Mouse (Mus musculus) heart, postnatal 14 days (tissue): ENCODE measurements around the gene Smoc2. TPM values are rescaled to one million over a fixed set of nuclear protein-coding genes. Genes with fewer than 3 reads are reported as not detected.

Source experiments
- DNase-seq, 2 experiments: peaks; one replicate each; pipeline ENCODE4 v3.0.0; 2021 to 2022
- intact Hi-C: fragments of 180-260 bp; cut with DNase I; formaldehyde crosslinking; loops from one replicate; pipeline ENCODE4 v1.15.1; 2025
- long read RNA-seq, 2 experiments: library from polyadenylated mRNA; stranded (forward); transcript quantifications; one replicate each; pipeline ENCODE4 v2.0.0; 2021
- total RNA-seq, 2 experiments: library from RNA; stranded (reverse); gene quantifications; 2 replicates each; pipeline ENCODE4 v1.2.3; 2021

The Smoc2 gene
- 10 to 100 TPM; 43.6 to 48.6 TPM for total RNA-seq
- long read RNA-seq, experiment 1, transcript Smoc2-201 (13 exons, 2,832 nt): major isoform, 106 of 122 reads
- long read RNA-seq, experiment 1, transcript Smoc2-204 (13 exons, 2,817 nt): minor isoform, 5 of 122 reads
- long read RNA-seq, experiment 1, partial matches to known transcripts: 3 of 122 reads
- long read RNA-seq, experiment 1, other reads (novel, unspliced or antisense): 8 of 122 reads
- long read RNA-seq, experiment 2, transcript Smoc2-204 (13 exons, 2,817 nt): minor isoform, 7 of 160 reads
- long read RNA-seq, experiment 2, transcript Smoc2-201 (13 exons, 2,832 nt): major isoform, 147 of 160 reads
- long read RNA-seq, experiment 2, partial matches to known transcripts: 2 of 160 reads
- long read RNA-seq, experiment 2, other reads (novel, unspliced or antisense): 4 of 160 reads

DNA sequence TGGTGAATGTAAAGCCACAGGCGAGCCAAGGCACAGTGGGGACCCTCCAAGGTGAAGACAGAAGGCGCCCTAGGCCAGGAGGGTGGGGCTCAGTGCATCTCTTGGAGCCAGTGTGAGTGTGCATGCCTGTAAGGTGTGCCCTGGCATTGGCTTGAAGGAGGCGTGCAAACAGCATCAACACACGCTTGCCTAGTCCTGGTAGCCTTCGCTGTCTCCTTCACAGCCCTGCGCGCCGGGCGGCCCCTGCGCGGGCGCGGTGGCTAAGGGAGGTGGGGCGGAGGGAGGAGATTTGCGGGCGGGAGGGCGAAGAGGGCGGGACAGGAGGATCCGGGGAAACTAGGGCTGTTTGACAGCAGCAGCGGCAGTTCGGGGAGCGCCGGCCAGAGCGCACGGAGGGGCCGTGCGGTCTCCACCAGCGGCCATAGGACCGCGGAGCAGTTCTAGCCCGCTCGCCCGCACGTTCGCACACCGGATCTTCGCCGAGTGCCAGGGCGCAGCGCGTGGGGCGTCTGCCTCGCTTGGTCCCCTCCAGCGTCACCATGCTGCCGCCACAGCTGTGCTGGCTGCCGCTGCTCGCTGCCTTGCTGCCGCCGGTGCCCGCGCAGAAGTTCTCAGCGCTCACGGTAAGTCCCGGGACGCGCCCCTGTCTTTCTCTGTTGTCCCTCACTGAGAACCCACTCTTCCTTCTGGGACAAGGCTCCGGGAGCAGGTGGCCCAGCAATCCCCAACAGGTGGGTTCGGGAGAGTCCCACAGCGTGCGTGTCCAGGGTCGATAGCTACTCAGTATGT is at the start of gene Smoc2:
Gene Smoc2, plus strand, starts transcription at position 330 of the 789 bp plus-strand sequence.
- intact Hi-C loops: no loop called here

DNA sequence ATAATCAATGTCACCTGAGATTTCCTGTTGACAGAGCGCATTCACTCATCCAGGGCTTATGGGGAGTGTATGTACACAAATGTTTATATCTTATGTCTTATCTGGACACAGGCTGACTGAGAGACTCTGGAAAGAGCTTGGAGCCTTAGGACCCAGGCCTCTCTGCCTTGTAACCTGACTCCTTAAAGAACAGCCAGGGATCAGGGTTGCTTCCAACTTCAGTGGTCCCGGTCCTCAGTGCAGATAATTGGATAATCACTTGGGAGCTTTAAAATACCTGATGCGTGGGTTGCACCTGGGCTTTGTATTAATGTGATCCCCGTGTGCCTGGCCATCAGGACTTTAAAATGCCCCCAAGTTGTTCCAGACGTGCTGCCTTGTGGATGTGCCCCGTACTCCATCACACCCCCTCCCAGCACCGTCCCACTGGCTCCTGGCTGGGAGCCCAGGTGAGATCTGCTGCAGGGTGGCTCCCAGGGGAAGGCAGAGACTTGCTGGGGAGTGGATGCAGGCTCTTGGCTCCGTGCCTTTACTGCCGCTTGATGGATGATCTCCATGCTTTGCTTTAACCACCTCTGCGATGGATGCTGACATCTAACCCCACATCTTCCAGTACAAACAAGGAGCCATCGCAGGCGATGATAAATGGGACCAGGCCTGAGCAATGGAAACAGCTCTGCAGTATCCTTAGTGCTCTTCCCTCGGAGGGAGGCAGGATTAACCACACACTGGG is 48.4 kb upstream of the Smoc2 start:
- intact Hi-C loops: loop anchor here (5.0 kb wide), 1 partner anchor 676 kb away; no protein-coding TSS in a partner anchor
- peak in 1 of 2 experiments; percentile 25 for DNase-seq

More for the DNA sequence above, at the start of gene Smoc2:
- peak; percentile 52 to 61 for DNase-seq

DNA sequence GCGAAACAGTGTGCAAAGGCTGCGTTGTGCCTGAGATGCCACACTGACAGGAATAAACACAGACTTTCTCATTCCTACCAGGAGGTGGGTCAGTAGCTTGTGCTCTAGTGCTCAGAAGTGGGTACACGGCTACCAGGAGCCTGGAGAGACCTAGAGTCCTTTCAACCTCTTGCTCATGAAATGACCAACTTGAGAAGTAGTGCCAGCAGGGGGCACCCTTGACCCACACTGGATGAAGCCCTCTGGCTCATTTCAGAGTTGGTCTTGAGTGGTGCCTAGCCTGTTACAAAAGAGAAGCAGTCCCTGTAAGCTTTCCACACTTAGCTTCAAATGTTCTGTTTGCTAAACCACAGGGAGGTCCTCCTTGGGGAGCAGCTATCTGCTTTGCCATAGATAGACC is 46.7 kb upstream of the Smoc2 start:
- intact Hi-C loops: loop anchor here (1.0 to 5.0 kb wide), 3 partner anchors 56 to 675 kb away; no protein-coding TSS in a partner anchor
- DNase-seq: peak; percentile 84 to 89

DNA sequence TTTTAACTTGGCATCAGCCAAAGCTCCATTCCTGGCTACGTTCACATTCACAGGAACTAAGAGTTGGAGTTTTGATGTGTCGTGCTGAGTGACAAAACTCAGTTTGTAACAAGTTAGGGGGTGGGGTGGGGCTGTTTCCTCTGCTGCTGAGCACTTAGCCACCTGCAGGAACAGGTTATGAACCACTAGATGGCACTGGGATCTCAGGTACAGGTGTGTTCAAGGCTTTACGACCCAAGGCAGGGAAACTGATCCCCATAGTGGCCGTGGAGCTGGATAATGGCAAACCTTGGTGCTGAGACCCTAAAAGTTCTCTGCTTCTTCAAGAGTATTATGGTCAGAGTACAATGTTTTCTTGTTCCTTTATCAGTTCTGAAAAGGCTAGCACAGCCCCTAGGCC is 45.6 kb upstream of the Smoc2 start:
- intact Hi-C loops: loop anchor here (2.0 to 5.0 kb wide), 2 partner anchors 55 to 674 kb away; no protein-coding TSS in a partner anchor
- DNase-seq: no peak

DNA sequence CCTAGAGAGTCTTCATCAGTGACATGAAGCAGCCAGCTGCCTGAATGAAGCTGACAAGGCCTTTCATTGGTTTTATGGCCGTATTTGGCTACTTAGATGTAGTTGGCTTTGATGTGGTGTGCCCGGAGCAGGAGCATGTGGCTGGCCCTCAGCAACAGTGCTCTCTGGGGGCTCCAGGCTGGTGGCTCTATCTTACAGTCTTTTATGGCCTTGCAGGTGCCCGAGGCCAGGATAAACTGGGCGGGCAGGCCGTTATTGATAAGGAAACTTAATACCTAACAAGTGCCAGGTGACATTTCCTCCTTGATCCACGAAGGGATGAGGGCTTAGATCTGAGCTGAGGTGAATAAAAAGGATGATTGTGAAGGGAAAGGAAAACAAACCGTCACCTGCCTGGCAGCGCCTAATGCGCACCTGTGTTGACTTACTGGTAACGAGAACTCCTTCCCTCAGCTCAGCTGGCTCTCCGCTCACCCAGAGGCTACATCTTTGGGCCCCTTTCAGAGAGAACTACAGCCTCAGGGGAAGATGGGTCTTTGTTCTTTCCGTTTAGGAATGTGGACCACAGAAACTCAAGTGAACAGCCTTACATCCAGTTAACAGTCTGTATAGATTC is 44.4 kb upstream of the Smoc2 start:
- no peak for DNase-seq
- intact Hi-C loops: loop anchor here (5.0 kb wide), 1 partner anchor 672 kb away; no protein-coding TSS in a partner anchor

DNA sequence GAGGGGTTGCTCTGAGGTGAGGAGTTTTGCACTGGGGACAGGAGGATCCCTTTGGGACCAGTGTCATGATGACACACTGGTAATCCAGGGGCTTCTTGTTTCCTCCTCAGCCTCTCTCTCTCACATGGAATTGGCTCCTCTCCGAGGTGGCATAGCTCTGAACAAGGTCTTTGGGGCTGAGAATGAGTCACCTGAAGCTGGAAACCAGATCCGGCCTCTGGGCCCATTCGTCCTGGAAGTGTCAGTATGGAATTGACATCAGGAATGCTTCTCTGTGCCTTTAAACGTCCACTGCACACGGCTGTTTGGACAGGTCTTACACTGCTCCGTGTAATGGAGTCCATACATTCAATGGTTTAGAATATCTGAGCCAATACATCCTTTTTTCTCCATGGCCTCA is 42.2 kb upstream of the Smoc2 start:
- intact Hi-C loops: no loop called here
- no peak for DNase-seq

DNA sequence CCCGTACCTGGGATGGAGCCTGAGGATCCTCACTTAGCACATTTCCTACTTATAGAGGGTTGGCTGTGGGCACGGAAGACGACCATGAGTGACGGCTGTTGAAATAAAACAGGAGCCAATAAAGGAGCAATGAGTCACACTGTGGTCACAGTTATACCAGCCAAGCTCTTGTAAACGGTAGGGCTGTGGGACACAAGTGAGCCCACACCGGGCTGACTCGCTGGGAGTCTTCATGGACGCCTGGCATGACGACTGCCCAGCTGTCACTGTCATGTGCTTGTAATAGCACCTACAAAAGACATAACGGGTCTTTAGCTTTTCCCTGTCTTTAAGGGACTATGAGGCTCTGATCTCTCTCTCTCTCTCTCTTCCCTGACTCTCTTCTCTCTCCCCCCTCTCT is 39.3 kb upstream of the Smoc2 start:
- no peak for DNase-seq
- intact Hi-C loops: no loop called here

DNA sequence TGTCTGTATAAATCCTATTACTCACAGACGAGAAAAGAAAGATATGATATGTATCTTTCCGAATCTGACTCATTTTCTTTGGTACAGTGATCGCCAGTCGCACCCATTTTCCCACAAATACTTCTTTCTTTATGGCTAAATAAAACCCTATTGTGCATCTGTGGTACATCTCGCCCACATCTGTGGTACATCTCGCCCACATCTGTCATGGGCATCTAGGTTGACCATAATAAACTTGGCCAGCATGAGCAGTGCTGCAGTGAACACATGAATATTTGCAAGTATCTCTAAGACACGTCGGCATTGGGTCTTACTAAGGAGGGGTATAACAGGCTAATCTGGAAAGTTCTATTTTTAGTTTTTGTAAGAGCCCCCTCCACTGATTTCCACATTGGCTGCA is 36.7 kb upstream of the Smoc2 start:
- no peak for DNase-seq
- intact Hi-C loops: no loop called here

DNA sequence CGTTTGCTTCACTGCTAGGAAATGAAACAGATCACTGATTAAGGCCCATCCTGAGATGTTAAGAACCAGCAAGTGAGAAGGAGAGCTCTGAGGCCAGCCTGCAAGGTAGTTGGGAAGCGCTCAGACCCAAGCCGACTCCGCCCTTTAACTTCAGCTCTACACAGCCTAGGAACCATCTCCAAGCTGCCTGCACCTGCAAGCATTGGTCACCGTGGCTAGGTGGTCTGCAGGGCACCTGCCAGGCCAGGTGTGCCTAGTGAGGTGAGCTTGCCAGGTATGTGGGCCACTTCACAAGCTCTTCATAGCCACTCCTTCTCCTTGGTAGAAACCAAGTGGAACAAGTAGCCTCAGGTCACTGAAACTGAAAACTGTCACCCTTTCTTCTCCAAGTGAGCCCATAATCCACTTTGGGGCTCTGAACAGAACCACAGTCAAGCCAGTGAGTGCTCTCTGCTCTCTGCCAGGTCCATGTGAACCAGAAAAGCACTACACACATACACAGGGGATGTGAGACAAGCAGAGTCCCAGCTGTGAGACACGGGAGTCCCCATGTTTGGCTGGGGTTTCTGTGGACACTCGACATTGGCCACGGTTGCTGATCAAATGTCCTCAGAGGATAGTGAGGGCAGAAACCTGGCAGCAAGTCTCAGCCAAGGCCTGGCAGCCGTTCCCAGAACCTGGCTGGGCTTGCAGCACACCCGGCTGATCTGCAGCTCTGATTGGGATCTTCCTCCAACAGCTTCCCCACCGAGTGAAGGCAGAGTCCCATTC is 34.9 kb upstream of the Smoc2 start:
- peak; percentile 64 to 76 for DNase-seq
- intact Hi-C loops: no loop called here

DNA sequence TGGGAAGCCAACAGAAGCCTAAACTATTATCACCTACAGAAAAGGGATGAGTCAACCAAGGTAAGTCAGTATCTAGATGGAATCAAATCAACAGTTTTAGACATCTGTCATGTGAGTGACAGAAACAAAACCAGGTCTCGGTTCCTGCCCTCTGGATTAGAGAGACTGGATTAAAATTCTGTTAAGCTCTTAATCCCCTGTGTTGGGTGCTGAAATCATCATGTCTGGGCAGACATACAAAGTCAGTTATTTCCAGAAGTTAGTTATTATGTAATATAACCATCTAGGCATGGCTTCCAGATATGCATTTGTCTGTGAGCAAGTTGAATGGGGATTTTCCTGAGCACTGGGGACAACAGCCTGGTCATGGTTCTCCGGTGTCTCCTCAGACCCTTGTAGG is 33.0 kb upstream of the Smoc2 start:
- intact Hi-C loops: loop anchor here (5.0 kb wide), 1 partner anchor 41 kb away; no protein-coding TSS in a partner anchor
- no peak for DNase-seq

DNA sequence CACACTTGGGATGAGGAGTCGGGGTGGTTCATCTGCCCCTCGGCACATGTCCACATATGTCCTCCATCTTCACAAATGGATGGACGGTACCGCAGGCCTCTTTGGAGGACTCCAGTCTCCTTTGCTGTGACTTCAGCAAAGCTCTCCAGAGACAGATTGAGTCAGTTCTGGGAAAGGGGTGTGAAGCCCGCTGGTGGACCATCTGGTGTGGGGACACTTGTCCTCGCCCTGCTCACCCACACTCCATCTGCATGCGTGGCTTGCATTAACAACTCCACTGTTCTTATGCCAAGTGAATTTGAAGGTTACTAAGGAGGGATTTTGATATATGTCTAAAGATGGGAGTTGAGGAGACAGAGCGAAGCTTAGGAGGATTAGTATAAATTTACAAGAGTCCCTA is 31.4 kb upstream of the Smoc2 start:
- intact Hi-C loops: loop anchor here (5.0 kb wide), 1 partner anchor 39 kb away; no protein-coding TSS in a partner anchor
- no peak for DNase-seq

DNA sequence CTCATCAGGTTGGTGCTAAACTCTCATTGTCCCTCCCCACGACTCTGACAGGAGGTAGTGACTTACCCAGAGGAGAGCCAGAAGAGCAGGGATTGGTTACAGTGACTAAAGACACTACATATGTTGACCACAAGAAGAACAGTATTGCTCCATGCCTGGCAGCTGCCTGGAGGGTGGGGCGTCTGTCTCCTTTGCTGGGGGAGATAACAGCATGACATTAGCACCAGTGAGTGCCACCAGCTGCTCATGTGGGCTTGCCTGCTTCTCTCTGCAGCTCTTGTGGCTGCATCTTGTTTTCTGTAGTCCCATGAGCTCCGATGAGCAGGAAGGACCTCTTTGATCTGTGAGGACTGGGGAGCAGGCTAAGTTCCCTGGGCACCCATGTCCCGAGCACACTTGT is 29.7 kb upstream of the Smoc2 start:
- intact Hi-C loops: loop anchor here (5.0 kb wide), 1 partner anchor 38 kb away; no protein-coding TSS in a partner anchor
- peak; percentile 67 to 68 for DNase-seq

DNA sequence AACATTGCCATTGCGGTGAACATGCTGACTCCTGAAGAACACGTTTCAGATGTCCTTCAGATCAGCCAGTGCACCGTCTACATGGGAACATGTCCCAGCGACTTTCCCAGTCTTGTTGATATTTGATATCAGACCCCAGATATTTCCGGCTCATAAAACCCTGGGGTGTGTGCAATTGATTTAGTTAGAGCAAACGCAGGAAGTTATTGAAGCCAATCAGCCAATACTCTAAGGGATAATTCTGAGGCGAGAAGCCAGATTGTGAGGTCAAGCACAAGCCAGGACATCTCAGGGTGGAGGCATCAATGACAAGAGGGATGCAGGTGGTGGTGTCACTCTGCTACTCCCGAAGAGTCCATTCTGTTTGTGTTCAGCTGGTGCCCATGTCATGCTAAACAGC is 28.9 kb upstream of the Smoc2 start:
- no peak for DNase-seq
- intact Hi-C loops: no loop called here

DNA sequence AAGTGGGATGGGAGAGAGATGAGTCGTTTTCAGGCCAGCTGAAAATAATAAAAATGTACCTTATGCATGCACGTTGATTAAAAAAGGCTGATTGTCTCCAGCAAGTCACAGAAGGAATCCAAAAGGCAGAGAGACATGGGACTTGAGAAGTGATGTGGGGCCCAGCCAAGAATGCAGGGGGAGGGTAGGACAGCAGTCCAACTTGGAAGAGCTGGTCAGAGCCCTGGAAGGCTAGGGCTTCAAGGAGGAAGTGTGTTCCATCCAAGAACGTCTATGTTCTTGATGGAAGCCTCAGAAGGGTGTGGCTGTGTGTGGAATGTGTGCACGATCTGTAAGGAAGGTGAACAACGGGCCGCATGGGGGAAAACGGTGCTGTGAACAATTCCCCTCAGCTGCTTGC is 26.9 kb upstream of the Smoc2 start:
- DNase-seq: peak; percentile 51 to 59
- intact Hi-C loops: no loop called here

DNA sequence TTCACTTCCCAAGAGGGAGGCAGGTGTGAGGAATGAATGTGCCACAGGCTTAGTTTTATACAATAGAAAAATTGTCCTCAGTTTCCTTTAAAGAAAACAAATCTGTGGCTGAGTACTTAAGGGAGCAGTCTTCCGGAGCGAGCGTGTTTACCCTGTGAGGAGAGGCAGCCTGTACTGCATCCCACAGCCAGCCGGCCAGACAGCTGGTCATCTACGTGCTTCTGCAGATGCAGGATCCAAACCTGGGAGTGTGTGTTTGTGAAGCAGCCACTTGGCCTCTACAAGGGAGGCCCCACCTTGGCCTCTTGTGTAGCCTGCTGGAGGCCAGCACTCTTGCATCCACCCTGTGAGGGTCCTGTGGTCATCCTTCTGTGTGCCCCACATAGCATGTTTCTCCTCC is 24.7 kb upstream of the Smoc2 start:
- peak; percentile 27 to 30 for DNase-seq
- intact Hi-C loops: no loop called here

DNA sequence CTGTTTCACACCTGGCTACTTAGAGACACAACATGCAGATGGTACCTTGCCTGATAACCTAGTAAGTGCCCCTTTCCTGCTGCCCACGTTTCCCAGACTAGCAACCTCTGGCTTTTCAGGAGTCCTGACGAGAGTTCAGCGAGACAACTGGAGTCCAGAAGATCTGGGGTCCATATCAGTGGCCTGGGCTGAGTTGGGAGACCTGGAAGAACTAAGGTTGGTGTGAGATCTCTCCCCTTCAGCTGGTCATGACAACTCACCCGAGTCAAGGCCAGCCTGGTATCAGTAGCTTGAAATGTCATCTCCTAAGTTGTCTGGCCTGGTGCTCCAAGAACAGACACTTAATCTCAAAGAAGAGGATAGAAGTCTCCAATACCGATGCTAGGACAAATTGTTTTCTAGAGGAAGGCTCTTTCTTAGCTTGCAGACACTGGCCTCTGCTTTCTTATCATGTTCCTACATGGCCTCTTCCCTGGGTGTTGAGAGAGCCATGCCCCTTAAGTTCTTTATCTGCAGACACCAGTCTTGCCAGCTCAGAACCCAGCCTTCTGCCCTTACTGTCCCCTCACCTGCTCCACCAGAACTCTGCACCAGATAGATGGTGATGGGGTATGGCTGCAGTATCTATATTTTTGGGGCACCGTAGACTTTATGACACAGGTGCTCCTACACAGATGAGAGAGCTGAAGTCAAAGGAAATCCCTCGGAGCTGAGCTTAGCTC is 21.3 kb upstream of the Smoc2 start:
- DNase-seq: no peak
- intact Hi-C loops: no loop called here

DNA sequence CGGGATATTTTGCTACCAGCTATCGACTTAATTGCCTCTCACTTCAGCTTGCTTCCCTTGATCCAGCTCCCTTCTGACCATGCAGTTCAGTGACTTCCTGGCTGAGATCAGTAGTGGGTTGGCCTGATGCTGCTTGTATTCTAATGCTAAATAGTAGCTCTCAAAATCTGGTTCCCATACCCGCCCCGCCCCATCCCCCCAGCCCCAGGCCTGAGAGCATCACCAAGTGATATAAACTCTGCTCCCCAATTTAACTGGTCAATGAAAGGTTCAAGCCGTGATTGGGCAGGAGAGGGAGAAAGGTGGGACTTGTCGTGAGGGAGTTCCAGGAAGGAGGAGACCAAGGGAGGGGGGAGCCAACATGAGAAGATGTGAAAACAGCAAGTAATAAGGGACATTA is 20.4 kb upstream of the Smoc2 start:
- intact Hi-C loops: no loop called here
- no peak for DNase-seq

DNA sequence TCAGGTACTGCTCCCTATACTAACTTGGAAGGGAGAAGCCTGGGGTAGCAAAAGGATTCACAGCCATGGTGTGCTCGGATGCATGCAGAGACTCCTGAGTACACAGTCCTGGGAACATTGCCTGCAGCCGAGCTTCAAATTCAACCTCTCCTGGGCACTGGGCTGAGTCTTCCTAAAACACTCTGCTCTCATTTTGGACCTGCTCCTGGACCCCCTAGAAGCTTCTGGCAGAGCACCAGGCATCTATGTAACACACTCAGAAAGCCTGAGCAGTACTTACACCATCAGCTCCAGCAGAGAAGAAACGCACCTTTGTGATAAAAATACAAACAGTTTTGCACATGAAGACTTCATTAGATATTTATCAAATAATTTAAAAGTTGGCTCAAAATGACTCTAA is 18.3 kb upstream of the Smoc2 start:
- no peak for DNase-seq
- intact Hi-C loops: no loop called here

DNA sequence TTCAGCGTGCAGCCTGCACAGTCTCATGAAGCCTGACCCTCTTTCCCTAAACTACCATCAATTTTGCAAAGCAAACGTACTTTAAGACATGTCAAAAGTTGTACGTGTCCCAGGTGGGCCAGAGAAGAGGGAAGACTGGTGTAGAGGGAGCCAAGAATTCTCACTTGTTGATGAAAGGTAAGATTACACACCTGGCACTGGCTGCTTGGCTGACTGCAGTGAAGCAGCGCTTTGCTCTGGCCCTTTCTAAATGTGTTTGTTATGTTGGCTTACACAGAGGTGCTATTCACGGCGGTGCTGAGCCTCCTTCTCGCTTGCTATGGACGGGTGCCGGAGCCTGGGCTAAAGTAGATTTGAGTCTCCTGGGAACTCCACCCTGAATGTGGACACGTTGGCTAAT is 17.1 kb upstream of the Smoc2 start:
- no peak for DNase-seq
- intact Hi-C loops: no loop called here
